Mouse (Mus musculus): ENCODE data around the gene Olfr857. TPM values are rescaled to one million over a fixed set of nuclear protein-coding genes. Genes with fewer than 3 reads are reported as not detected.

Gene Olfr857
- polyA plus RNA-seq (2015; fragmentation: Illumina TruSeq; extraction: RNeasy Lipid Tissue Mini Kit (QIAGEN cat#74804); ENCODE audit: insufficient read depth, low replicate concordance) = not detected

GRCm38 (mm10) chr9:19709133-19709532 is at the start of gene Olfr857:
Gene Olfr857, plus strand, starts transcription at chr9:19709433.

Other genes with a start within 250 kb of the Olfr857 start
- gene Olfr850, start 231.2 kb upstream of the Olfr857 start, polyA plus RNA-seq (2015; fragmentation: Illumina TruSeq; extraction: RNeasy Lipid Tissue Mini Kit (QIAGEN cat#74804); ENCODE audit: insufficient read depth, low replicate concordance) = not detected
- not detected for gene Olfr851, start 216.1 kb upstream of the Olfr857 start, polyA plus RNA-seq (2015; fragmentation: Illumina TruSeq; extraction: RNeasy Lipid Tissue Mini Kit (QIAGEN cat#74804); ENCODE audit: insufficient read depth, low replicate concordance)
- not detected for gene Olfr853, start 168.4 kb upstream of the Olfr857 start, polyA plus RNA-seq (2015; fragmentation: Illumina TruSeq; extraction: RNeasy Lipid Tissue Mini Kit (QIAGEN cat#74804); ENCODE audit: insufficient read depth, low replicate concordance)
- gene Olfr854, start 142.1 kb upstream of the Olfr857 start, polyA plus RNA-seq (2015; fragmentation: Illumina TruSeq; extraction: RNeasy Lipid Tissue Mini Kit (QIAGEN cat#74804); ENCODE audit: insufficient read depth, low replicate concordance) = not detected
- gene Olfr855, start 126.8 kb upstream of the Olfr857 start, polyA plus RNA-seq (2015; fragmentation: Illumina TruSeq; extraction: RNeasy Lipid Tissue Mini Kit (QIAGEN cat#74804); ENCODE audit: insufficient read depth, low replicate concordance) = not detected
- 51.6 TPM for gene Zfp317, start 87.3 kb upstream of the Olfr857 start, polyA plus RNA-seq (2015; fragmentation: Illumina TruSeq; extraction: RNeasy Lipid Tissue Mini Kit (QIAGEN cat#74804); ENCODE audit: insufficient read depth, low replicate concordance)
- not detected for gene Olfr58, start 70.8 kb downstream of the Olfr857 start, polyA plus RNA-seq (2015; fragmentation: Illumina TruSeq; extraction: RNeasy Lipid Tissue Mini Kit (QIAGEN cat#74804); ENCODE audit: insufficient read depth, low replicate concordance)
- gene Olfr859, start 95.5 kb downstream of the Olfr857 start, polyA plus RNA-seq (2015; fragmentation: Illumina TruSeq; extraction: RNeasy Lipid Tissue Mini Kit (QIAGEN cat#74804); ENCODE audit: insufficient read depth, low replicate concordance) = not detected
- not detected for gene Olfr860, start 140.3 kb downstream of the Olfr857 start, polyA plus RNA-seq (2015; fragmentation: Illumina TruSeq; extraction: RNeasy Lipid Tissue Mini Kit (QIAGEN cat#74804); ENCODE audit: insufficient read depth, low replicate concordance)
- gene Olfr862, start 178.6 kb downstream of the Olfr857 start, polyA plus RNA-seq (2015; fragmentation: Illumina TruSeq; extraction: RNeasy Lipid Tissue Mini Kit (QIAGEN cat#74804); ENCODE audit: insufficient read depth, low replicate concordance) = not detected
- not detected for gene Olfr77, start 207.4 kb downstream of the Olfr857 start, polyA plus RNA-seq (2015; fragmentation: Illumina TruSeq; extraction: RNeasy Lipid Tissue Mini Kit (QIAGEN cat#74804); ENCODE audit: insufficient read depth, low replicate concordance)